Mouse (Mus musculus): ENCODE results near the gene Pla2g6. TPM values are rescaled to one million over a fixed set of nuclear protein-coding genes. Genes with fewer than 3 reads are reported as not detected.
A peak's percentile ranks its signal among the peaks of the same experiment; 100 is the strongest.

Gene Pla2g6
- polyA plus RNA-seq, 1 experiment from 2014 or later, result 17.4 TPM

DNA sequence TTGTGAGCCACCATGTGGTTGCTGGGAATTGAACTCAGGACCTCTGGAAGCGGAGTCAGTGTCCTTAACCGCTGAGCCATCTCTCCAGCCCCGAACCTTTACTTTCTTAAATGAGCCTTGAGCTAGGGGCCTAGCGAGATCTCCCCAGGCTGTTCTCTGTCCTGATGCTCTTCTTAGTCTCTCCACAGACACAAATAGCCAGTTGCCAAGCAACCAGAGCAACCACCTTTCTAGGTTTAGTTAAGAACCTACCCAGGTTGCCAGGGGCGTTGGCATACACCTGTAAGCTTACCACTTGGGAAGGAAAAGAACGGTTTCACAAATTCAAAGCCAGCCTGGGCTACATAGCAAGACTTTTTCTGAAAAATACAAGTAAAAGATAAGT lies 1.8 kb upstream of the Pla2g6 start:
- H3K9me3 ChIP-seq (ENCODE audit: control insufficient read depth, low read depth, low read length), result no peaks in the 10 kb centered on the region
- no peak overlapping the region for H3K4me3 ChIP-seq (ENCODE audit: low read depth, low read length)
- peaks cover 14% of the 10 kb centered on the region; the same call in 1 of the 2 replicates for H3K4me1 ChIP-seq (ENCODE audit: control insufficient read depth, insufficient read depth, low read length)
- H3K27ac ChIP-seq (ENCODE audit: low read length), result no peak overlapping the region
- H3K4me2 ChIP-seq (replicated peaks; ENCODE audit: low read depth, low read length), result no peak overlapping the region
- no peaks in the 10 kb centered on the region for H3K36me3 ChIP-seq (ENCODE audit: control insufficient read depth, insufficient read depth, low read length)
- no peak for ATAC-seq (ENCODE audit: insufficient number of reproducible peaks, insufficient read depth, low FRiP score, low read depth)
- H3K9ac ChIP-seq (replicated peaks; ENCODE audit: low read depth, low read length), result no peak overlapping the region
- WGBS, result 87% methylated on average over 6 of the region's 6 CpGs
- H3K27me3 ChIP-seq (ENCODE audit: control insufficient read depth, insufficient read depth, low read length), result no peaks in the 10 kb centered on the region

DNA sequence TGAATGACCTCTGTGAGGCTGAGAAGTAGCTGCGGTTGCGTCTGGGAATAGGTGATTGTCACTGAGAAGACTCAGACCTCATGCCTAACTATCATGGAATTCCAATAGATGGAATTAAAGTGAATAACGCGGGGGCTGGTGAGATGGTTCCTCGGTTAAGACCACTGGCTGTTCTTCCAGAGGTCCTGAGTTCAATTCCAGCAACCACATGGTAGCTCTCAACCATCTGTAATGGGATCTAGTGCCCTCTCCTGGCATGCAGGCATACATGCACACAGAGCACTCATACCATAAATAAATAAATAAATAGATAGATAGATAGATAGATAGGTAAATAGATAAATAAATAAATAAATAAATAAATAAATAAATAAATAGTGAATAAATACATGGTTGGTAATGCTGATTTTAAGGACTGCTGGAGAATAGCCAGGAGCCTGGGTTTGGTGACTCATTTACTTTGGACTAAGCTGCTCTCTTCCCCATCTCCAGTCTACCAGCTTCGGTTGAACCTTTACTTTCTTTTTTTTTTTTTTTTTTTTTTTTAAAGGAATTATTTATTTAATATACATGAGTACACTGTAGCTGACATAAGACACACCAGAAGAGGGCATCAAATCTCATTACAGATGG lies 1.3 kb upstream of the Pla2g6 start:
- H3K4me1 ChIP-seq (ENCODE audit: control insufficient read depth, insufficient read depth, low read length), result peaks cover 15% of the 10 kb centered on the region; the same call in 1 of the 2 replicates
- H3K27me3 ChIP-seq (ENCODE audit: control insufficient read depth, insufficient read depth, low read length), result no peaks in the 10 kb centered on the region
- no peak overlapping the region for H3K27ac ChIP-seq (ENCODE audit: low read length)
- no peak overlapping the region for H3K4me2 ChIP-seq (replicated peaks; ENCODE audit: low read depth, low read length)
- no peak overlapping the region for H3K4me3 ChIP-seq (ENCODE audit: low read depth, low read length)
- H3K36me3 ChIP-seq (ENCODE audit: control insufficient read depth, insufficient read depth, low read length), result no peaks in the 10 kb centered on the region
- no peaks in the 10 kb centered on the region for H3K9me3 ChIP-seq (ENCODE audit: control insufficient read depth, low read depth, low read length)
- no peak for ATAC-seq (ENCODE audit: insufficient number of reproducible peaks, insufficient read depth, low FRiP score, low read depth)
- H3K9ac ChIP-seq (replicated peaks; ENCODE audit: low read depth, low read length), result no peak overlapping the region
- 94% methylated on average over 6 of the region's 6 CpGs for WGBS

DNA sequence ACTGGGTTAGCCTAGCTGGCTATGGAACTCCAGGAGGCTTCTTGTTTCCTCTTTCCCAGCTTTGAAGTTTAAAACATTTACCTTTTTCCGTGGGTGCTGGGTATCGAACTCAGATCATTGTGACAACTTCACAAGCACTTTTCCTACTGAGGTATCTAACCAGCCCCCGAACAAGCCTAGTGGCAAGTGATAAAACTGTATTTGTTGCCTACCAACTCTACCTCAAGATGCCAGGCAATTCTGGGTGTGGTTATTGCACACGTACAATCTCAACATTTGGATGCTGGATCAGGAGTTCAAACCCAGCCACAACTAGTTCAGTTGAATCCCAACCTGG lies 717 bp upstream of the Pla2g6 start:
- Histone ChIP-seq H3K27me3 (ENCODE audit: control insufficient read depth, insufficient read depth, low read length) (no peaks in the 10 kb centered on the region), H3K4me1 (ENCODE audit: control insufficient read depth, insufficient read depth, low read length) (peaks cover 19% of the 10 kb centered on the region; the same call in 1 of the 2 replicates), H3K4me2 (replicated peaks; ENCODE audit: low read depth, low read length) (peak overlapping the region; percentile 81; the same call in 1 of the 2 replicates), H3K4me3 (ENCODE audit: low read depth, low read length) (no peak overlapping the region), H3K27ac (ENCODE audit: low read length) (peak overlapping the region; percentile 86; the same call in 1 of the 2 replicates), H3K36me3 (ENCODE audit: control insufficient read depth, insufficient read depth, low read length) (no peaks in the 10 kb centered on the region), H3K9me3 (ENCODE audit: control insufficient read depth, low read depth, low read length) (no peaks in the 10 kb centered on the region), H3K9ac (replicated peaks; ENCODE audit: low read depth, low read length) (no peak overlapping the region)
- 94% methylated on average over 4 of the region's 4 CpGs for WGBS
- ATAC-seq (ENCODE audit: insufficient number of reproducible peaks, insufficient read depth, low FRiP score, low read depth), result no peak

DNA sequence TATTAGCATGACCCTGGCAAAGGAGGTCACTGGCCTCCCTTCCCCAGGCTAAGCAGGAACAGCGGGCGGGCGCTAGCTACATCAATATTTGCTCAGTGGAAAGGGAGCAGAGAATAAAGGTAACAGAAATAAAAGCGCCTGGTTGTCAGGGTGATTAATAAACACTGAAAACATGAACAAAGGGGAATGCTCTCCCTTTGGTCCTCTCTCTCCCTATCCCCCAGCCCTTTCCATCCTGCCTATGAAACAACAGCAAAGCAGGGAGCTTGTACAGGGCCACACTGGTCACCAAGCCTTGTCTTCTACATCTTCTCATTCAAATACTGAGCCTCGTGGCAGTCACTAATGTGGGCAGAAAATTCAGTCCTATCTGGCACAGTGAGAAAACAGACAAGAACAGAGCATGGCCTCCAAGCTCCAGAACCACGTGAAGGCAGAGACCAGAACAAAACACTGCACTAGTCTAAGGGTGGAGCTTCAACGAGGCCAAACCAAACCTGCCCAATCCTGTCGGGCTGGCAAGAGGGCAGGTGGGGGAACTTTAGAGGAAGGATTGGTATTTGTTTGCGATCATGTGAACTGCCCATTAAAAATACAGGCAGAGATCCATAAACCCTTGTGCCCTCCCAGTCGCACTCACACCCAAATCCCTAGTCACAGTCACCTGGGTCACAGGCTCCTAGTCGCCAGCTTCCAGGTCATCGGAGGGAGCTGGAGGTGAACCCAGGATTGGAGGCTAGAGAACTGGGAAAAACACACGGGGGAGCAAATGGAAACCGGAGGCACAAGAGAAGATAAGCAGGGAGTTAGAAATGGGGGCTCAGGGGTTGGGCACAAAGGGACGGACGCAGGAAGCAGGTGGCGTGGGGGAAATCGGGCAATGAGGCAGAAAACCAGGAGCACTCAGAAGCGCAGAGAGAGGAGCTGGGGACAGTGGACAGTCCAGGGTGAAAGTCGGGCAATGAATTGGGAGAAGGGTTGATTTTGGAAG lies 924 bp downstream of the Pla2g6 start:
- H3K4me2 ChIP-seq (replicated peaks; ENCODE audit: low read depth, low read length), result peak overlapping the region; percentile 81
- no peaks in the 10 kb centered on the region for H3K9me3 ChIP-seq (ENCODE audit: control insufficient read depth, low read depth, low read length)
- H3K27ac ChIP-seq (ENCODE audit: low read length), result peak overlapping the region; percentile 96
- H3K27me3 ChIP-seq (ENCODE audit: control insufficient read depth, insufficient read depth, low read length), result no peaks in the 10 kb centered on the region
- peaks cover 23% of the 10 kb centered on the region; the same call in 1 of the 2 replicates for H3K4me1 ChIP-seq (ENCODE audit: control insufficient read depth, insufficient read depth, low read length)
- H3K9ac ChIP-seq (replicated peaks; ENCODE audit: low read depth, low read length), result peak overlapping the region; percentile 57
- peak; percentile 51; the same call in 1 of the 2 replicates for ATAC-seq (ENCODE audit: insufficient number of reproducible peaks, insufficient read depth, low FRiP score, low read depth)
- 8% methylated on average over 20 of the region's 20 CpGs for WGBS
- H3K4me3 ChIP-seq (ENCODE audit: low read depth, low read length), result peak overlapping the region; percentile 55
- no peaks in the 10 kb centered on the region for H3K36me3 ChIP-seq (ENCODE audit: control insufficient read depth, insufficient read depth, low read length)

DNA sequence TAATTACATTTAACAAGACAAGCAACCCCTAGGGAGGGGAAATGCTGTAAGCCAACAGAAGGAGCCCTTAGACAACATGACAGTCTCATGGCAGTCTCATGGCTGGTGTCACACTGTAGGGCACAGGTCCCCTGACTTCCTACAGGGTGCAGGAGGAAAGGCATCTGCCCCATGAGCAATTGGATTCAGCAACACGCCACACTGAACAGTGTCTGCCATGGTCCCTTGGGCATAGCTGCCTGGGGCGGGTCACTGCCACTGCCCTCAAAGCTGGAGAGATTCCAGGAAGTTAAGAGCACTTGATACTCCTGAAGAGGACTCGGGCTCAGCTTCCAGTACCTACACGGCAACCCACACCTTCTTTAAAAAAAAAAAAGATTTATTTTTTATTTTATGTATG lies 1.9 kb downstream of the Pla2g6 start:
- Histone ChIP-seq H3K27me3 (ENCODE audit: control insufficient read depth, insufficient read depth, low read length) (no peaks in the 10 kb centered on the region), H3K4me2 (replicated peaks; ENCODE audit: low read depth, low read length) (peak overlapping the region; percentile 81; the same call in 1 of the 2 replicates), H3K36me3 (ENCODE audit: control insufficient read depth, insufficient read depth, low read length) (no peaks in the 10 kb centered on the region), H3K4me1 (ENCODE audit: control insufficient read depth, insufficient read depth, low read length) (peaks cover 25% of the 10 kb centered on the region; the same call in 1 of the 2 replicates), H3K9me3 (ENCODE audit: control insufficient read depth, low read depth, low read length) (no peaks in the 10 kb centered on the region), H3K27ac (ENCODE audit: low read length) (peak overlapping the region; percentile 56; the same call in 1 of the 2 replicates), H3K9ac (replicated peaks; ENCODE audit: low read depth, low read length) (no peak overlapping the region), H3K4me3 (ENCODE audit: low read depth, low read length) (no peak overlapping the region)
- ATAC-seq (ENCODE audit: insufficient number of reproducible peaks, insufficient read depth, low FRiP score, low read depth), result no peak
- 68% methylated on average over 4 of the region's 4 CpGs for WGBS

DNA sequence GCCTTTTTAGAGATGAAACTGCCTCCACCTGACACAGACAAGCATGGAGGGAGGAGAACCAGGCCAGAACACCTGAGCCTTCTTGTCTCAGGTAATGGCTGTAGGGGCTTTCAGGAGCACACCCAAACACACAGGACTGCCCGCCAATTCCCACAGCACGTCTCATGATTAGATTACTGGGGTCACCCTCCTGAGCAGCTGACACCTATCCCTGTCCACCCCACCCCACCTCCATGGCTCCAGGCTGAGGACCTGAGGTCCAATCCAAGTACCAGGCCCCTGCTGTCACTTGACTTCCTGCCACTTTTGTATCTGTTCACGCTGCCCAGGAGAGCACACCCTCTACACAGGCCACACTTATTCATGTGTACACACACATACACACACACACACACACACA lies 2.4 kb downstream of the Pla2g6 start:
- H3K27ac ChIP-seq (ENCODE audit: low read length), result peak overlapping the region; percentile 52
- no peak overlapping the region for H3K4me2 ChIP-seq (replicated peaks; ENCODE audit: low read depth, low read length)
- no peak for ATAC-seq (ENCODE audit: insufficient number of reproducible peaks, insufficient read depth, low FRiP score, low read depth)

DNA sequence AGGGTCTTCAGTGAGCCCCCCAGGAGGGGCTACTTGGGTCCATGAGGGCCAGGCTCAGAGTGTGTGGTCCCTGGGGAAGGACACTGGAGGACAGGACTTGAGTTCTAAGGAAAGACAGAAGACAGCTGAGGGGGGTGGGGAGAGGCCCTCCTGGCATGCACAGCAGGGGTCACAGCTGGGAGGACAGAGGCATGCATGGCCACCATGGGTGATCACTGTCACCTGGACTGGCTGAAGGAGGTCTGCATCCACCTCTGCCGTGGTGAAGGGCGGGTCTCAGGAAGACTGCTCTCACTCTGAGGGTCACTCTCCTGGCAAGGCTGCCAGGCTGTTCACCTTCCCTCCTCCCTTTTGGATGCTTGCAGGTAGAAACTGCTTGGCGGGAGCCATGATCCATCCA lies 3.8 kb downstream of the Pla2g6 start:
- H3K4me2 ChIP-seq (replicated peaks; ENCODE audit: low read depth, low read length), result no peak overlapping the region
- no peaks in the 10 kb centered on the region for H3K9me3 ChIP-seq (ENCODE audit: control insufficient read depth, low read depth, low read length)
- no peaks in the 10 kb centered on the region for H3K27me3 ChIP-seq (ENCODE audit: control insufficient read depth, insufficient read depth, low read length)
- ATAC-seq (ENCODE audit: insufficient number of reproducible peaks, insufficient read depth, low FRiP score, low read depth), result no peak
- H3K36me3 ChIP-seq (ENCODE audit: control insufficient read depth, insufficient read depth, low read length), result no peaks in the 10 kb centered on the region
- no peak overlapping the region; the same call in 1 of the 2 replicates for H3K27ac ChIP-seq (ENCODE audit: low read length)
- H3K4me1 ChIP-seq (ENCODE audit: control insufficient read depth, insufficient read depth, low read length), result peaks cover 25% of the 10 kb centered on the region; the same call in 1 of the 2 replicates
- 79% methylated on average over 3 of the region's 3 CpGs for WGBS
- no peak overlapping the region for H3K9ac ChIP-seq (replicated peaks; ENCODE audit: low read depth, low read length)
- H3K4me3 ChIP-seq (ENCODE audit: low read depth, low read length), result no peak overlapping the region

More for the DNA sequence above, 2.4 kb downstream of the Pla2g6 start:
- WGBS, result 46% methylated on average over 3 of the region's 3 CpGs
- no peak overlapping the region for H3K9ac ChIP-seq (replicated peaks; ENCODE audit: low read depth, low read length)
- H3K36me3 ChIP-seq (ENCODE audit: control insufficient read depth, insufficient read depth, low read length), result no peaks in the 10 kb centered on the region
- no peaks in the 10 kb centered on the region for H3K27me3 ChIP-seq (ENCODE audit: control insufficient read depth, insufficient read depth, low read length)
- no peaks in the 10 kb centered on the region for H3K9me3 ChIP-seq (ENCODE audit: control insufficient read depth, low read depth, low read length)
- peaks cover 25% of the 10 kb centered on the region; the same call in 1 of the 2 replicates for H3K4me1 ChIP-seq (ENCODE audit: control insufficient read depth, insufficient read depth, low read length)
- H3K4me3 ChIP-seq (ENCODE audit: low read depth, low read length), result no peak overlapping the region

DNA sequence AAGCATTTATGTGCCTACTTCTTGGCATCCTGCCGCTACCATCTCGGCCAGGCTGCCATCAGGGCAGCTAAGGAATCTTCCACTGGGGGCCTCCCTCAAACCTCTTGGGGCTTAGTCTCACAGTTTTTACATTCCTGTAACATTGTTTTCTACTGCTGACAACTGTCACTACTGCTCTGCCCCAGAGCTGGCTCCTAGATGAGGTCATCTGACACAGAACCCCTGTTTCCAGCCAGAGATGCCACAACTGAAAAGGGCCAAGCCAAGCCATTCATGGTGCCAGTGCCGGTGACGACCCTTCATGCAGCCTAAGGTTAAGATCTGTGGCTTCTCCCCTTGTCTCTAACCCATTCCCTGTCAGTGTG lies 4.4 kb downstream of the Pla2g6 start:
- H3K27me3 ChIP-seq (ENCODE audit: control insufficient read depth, insufficient read depth, low read length), result no peaks in the 10 kb centered on the region
- no peak for ATAC-seq (ENCODE audit: insufficient number of reproducible peaks, insufficient read depth, low FRiP score, low read depth)
- 77% methylated on average over 4 of the region's 4 CpGs for WGBS
- no peak overlapping the region for H3K4me2 ChIP-seq (replicated peaks; ENCODE audit: low read depth, low read length)
- H3K4me1 ChIP-seq (ENCODE audit: control insufficient read depth, insufficient read depth, low read length), result peaks cover 25% of the 10 kb centered on the region; the same call in 1 of the 2 replicates
- no peak overlapping the region for H3K4me3 ChIP-seq (ENCODE audit: low read depth, low read length)
- H3K9me3 ChIP-seq (ENCODE audit: control insufficient read depth, low read depth, low read length), result no peaks in the 10 kb centered on the region
- H3K9ac ChIP-seq (replicated peaks; ENCODE audit: low read depth, low read length), result no peak overlapping the region
- H3K27ac ChIP-seq (ENCODE audit: low read length), result no peak overlapping the region; the same call in 1 of the 2 replicates
- H3K36me3 ChIP-seq (ENCODE audit: control insufficient read depth, insufficient read depth, low read length), result no peaks in the 10 kb centered on the region

Data from stomach, embryonic 14.5 days (tissue).